Comparison of ENCODE assay signal across 12 mouse cellular contexts in genomic region chr11:98988260-98988659, GRCm38 (mm10). TPM values are rescaled to one million over a fixed set of nuclear protein-coding genes. Genes with fewer than 3 reads are reported as not detected.
DNase-seq lines count a peak whose midpoint lies in the region; TF ChIP-seq lines count a peak whose summit lies in the region.
"Not testable (repeated sequence)": the region's sequence is repeated elsewhere in the genome, so short reads cannot be mapped to it uniquely, and the experiment has no call there.
"Had no signal": no experiment of that assay in that cellular context is flagged by ENCODE, and none has a peak within 500 bp of the region (broad histone marks: within the 10 kb centered on the region; RNA-seq: fewer than 3 reads in every experiment).

No protein-coding gene starts in this region.

- H3K4me2 ChIP-seq in CH12.LX (ENCODE audit: insufficient read depth, low read depth, poor library complexity, severe bottlenecking): not testable (repeated sequence)

- not testable (repeated sequence) for TF ChIP-seq POLR2A in CH12.LX (IDR thresholded peaks at IDR 0.05; ENCODE audit: low read depth, low read length); MEL (IDR thresholded peaks at IDR 0.05; ENCODE audit: control insufficient read depth in 1 of 2, insufficient read depth in 1 of 2, low read depth in 1 of 2, low read length in 2 of 2, poor library complexity in 1 of 2)

- in situ Hi-C loops in CH12.LX (cut with MboI; ENCODE audit: low pct_ligation_motif_present, low pct_unique_long_range_greater_than_20kb, low sequenced_read_pairs): not testable (repeated sequence)

- not testable (repeated sequence) for H3K4me1 ChIP-seq in CH12.LX (ENCODE audit: control insufficient read depth in 1 of 2, insufficient read depth in 2 of 2); MEL (ENCODE audit: control insufficient read depth in 1 of 2, insufficient read depth in 2 of 2, low read length in 2 of 2)

- not testable (repeated sequence) for H3K27ac ChIP-seq in CH12.LX (ENCODE audit: insufficient read depth, low read depth); MEL (ENCODE audit: control insufficient read depth, low read depth, low read length)

- not testable (repeated sequence) for H3K9ac ChIP-seq in CH12.LX (ENCODE audit: insufficient read depth, low read depth); MEL (ENCODE audit: control insufficient read depth, low read depth, low read length, poor library complexity, severe bottlenecking)

- TF ChIP-seq CTCF in CH12.LX (conservative IDR thresholded peaks at IDR 0.05 in 1 of 2, IDR thresholded peaks at IDR 0.05 in 1 of 2; ENCODE audit: low read depth in 2 of 2, low read length in 2 of 2); MEL (IDR thresholded peaks at IDR 0.05 in 2 of 3, conservative IDR thresholded peaks at IDR 0.05 in 1 of 3; ENCODE audit: control insufficient read depth in 1 of 3, insufficient read depth in 1 of 3, low read depth in 2 of 3, low read length in 3 of 3, poor library complexity in 1 of 3, severe bottlenecking in 1 of 3): not testable (repeated sequence)

- not testable (repeated sequence) for DNase-seq in CH12.LX (ENCODE audit: extremely low read depth); MEL (ENCODE audit: low read depth, low spot score)
- DNase-seq in heart, adult 11 months: peak; percentile 62

- dilution Hi-C loops in CH12.LX (cut with MboI; ENCODE audit: extremely low pct_ligation_motif_present, extremely low pct_unique_long_range_greater_than_20kb, low sequenced_read_pairs): not testable (repeated sequence)

- not testable (repeated sequence) for TF ChIP-seq EP300 in CH12.LX (IDR thresholded peaks at IDR 0.05; ENCODE audit: low read length); MEL (IDR thresholded peaks at IDR 0.05; ENCODE audit: low read depth in 1 of 2, low read length in 2 of 2)

- not testable (repeated sequence) for TF ChIP-seq RAD21 in CH12.LX (IDR thresholded peaks at IDR 0.05; ENCODE audit: low read depth, low read length); MEL (IDR thresholded peaks at IDR 0.05; ENCODE audit: low read depth, low read length)

- not testable (repeated sequence) for H3K4me3 ChIP-seq in CH12.LX (replicated peaks in 1 of 3; ENCODE audit: low read depth in 2 of 3, low read length in 2 of 3, poor library complexity in 1 of 3); MEL (ENCODE audit: control insufficient read depth in 1 of 2, insufficient read depth in 1 of 2, low read depth in 2 of 2, low read length in 2 of 2)

- not testable (repeated sequence) for H3K27me3 ChIP-seq in CH12.LX (replicated peaks); MEL (ENCODE audit: control insufficient read depth in 1 of 2, insufficient read depth in 2 of 2, low read length in 2 of 2)

- H3K36me3 ChIP-seq in CH12.LX (replicated peaks in 1 of 2; ENCODE audit: control insufficient read depth in 1 of 2, insufficient read depth in 1 of 2, low read length in 1 of 2) (peaks cover 29 to 57% of the 10 kb centered on the region in 2 experiments), MEL (ENCODE audit: control insufficient read depth in 1 of 2, insufficient read depth in 2 of 2, low read length in 2 of 2) (peaks cover 0 to 20% of the 10 kb centered on the region in 2 experiments; a peak in 3 of 4 replicates)

- not testable (repeated sequence) for H3K79me2 ChIP-seq in CH12.LX (replicated peaks; ENCODE audit: control insufficient read depth, extremely low read depth, insufficient read depth, poor library complexity, severe bottlenecking); MEL (ENCODE audit: control insufficient read depth, insufficient read depth, low read length, poor library complexity)

- not testable (repeated sequence) for H3K9me3 ChIP-seq in CH12.LX (replicated peaks; ENCODE audit: low read length); MEL (replicated peaks; ENCODE audit: insufficient read depth, low read length)

TF ChIP-seq in CH12.LX, 34 proteins besides CTCF, POLR2A, EP300 and RAD21:
- TF ChIP-seq TBP (conservative IDR thresholded peaks at IDR 0.05; ENCODE audit: low read depth, low read length): 0 out of 2 replicates have a peak, but pooled peaks have one; percentile 53

TF ChIP-seq in MEL, 35 proteins besides CTCF, POLR2A, EP300 and RAD21:
- TF ChIP-seq TBP (IDR thresholded peaks at IDR 0.05; ENCODE audit: low read depth, low read length): peak; percentile 83
TF ChIP-seq in MEL: peak in this region for 1; not testable (repeated sequence) for 34.

RNA-seq across cellular contexts. Expression of gene Gjd3, which starts 5.4 kb away (rescaled TPM):
- total RNA-seq in CH12.LX (2012; rRNA removed): 0.47 and 0.50 TPM in 2 replicates
- total RNA-seq in CH12.LX (2014; rRNA removed): not detected in 2 replicates
- not detected in 2 replicates for polyA plus RNA-seq in CH12.LX (2012; ENCODE audit: insufficient read length, low read depth)
- total RNA-seq in MEL (2012; rRNA removed): not detected in 2 replicates
- polyA plus RNA-seq in MEL (2012; ENCODE audit: insufficient read depth in 1 of 2, insufficient read length in 2 of 2, low read depth in 1 of 2, low replicate concordance in 2 of 2, missing spikeins in 1 of 2): not detected
- total RNA-seq: adrenal gland, adult 18-20 months; adrenal gland, adult 2 months; adrenal gland, adult 8-10 months; adrenal gland, postnatal 14 days; adrenal gland, postnatal 25 days; adrenal gland, postnatal 36 days; G1E had no signal
- polyA plus RNA-seq: C2C12; CD4-positive, CD25-positive, alpha-beta regulatory T cell, adult 4 months; G1E had no signal

RNA-seq across cellular contexts. Expression of gene Top2a, which starts 35.7 kb away (rescaled TPM):
- total RNA-seq in CH12.LX (2012; rRNA removed): 400 and 420 TPM in 2 replicates
- total RNA-seq in CH12.LX (2014; rRNA removed): 385 and 423 TPM in 2 replicates
- 422 and 444 TPM in 2 replicates for polyA plus RNA-seq in CH12.LX (2012; ENCODE audit: insufficient read length, low read depth)
- total RNA-seq in MEL (2012; rRNA removed): 443 and 477 TPM in 2 replicates
- polyA plus RNA-seq in MEL (2012; ENCODE audit: insufficient read depth in 1 of 2, insufficient read length in 2 of 2, low read depth in 1 of 2, low replicate concordance in 2 of 2, missing spikeins in 1 of 2): 100 to 1,000 TPM; 395 to 643 TPM

RNA-seq across cellular contexts. Expression of gene Igfbp4, which starts 52.8 kb away (rescaled TPM):
- total RNA-seq in CH12.LX (2012; rRNA removed) (0.04 and 0.21 TPM in 2 replicates), CH12.LX (2014; rRNA removed) (not detected in 2 replicates), MEL (2012; rRNA removed) (89.8 and 94.4 TPM in 2 replicates)
- polyA plus RNA-seq in CH12.LX (2012; ENCODE audit: insufficient read length, low read depth) (0.16 and 0.20 TPM in 2 replicates), MEL (2012; ENCODE audit: insufficient read depth in 1 of 2, insufficient read length in 2 of 2, low read depth in 1 of 2, low replicate concordance in 2 of 2, missing spikeins in 1 of 2) (100 to 1,000 TPM in 1 of 2 experiments, not detected in 1; 221 TPM)

Comparison
In these comparisons a context has a peak if more than half of its experiments do, and no peak if none do; other contexts are left out.
1. RNA of gene Igfbp4, which starts 52.8 kb away (total RNA-seq): 89.8 to 94.4 TPM in MEL; 0.04 to 0.21 TPM in CH12.LX; every median in the first group is over 10 times any median in the second.